Mouse (Mus musculus) layer of hippocampus, postnatal 25 days (tissue): ENCODE measurements around the gene Cuedc2. TPM values are rescaled to one million over a fixed set of nuclear protein-coding genes. Genes with fewer than 3 reads are reported as not detected.

ENCODE experiments used
- DNase-seq, 2 experiments: peaks; one replicate each; pipeline ENCODE4 v3.0.0; 2022; ENCODE audit warnings: mixed read lengths in 2 of 2, low spot score in 1 of 2; ENCODE audit errors: extremely low spot score in 1 of 2
- total RNA-seq, 2 experiments: library from RNA; stranded (reverse); gene quantifications; 2 replicates each; pipeline ENCODE4 v1.2.3; 2021

Cuedc2 gene
- 100 to 1,000 TPM; 164 to 189 TPM for total RNA-seq

DNA sequence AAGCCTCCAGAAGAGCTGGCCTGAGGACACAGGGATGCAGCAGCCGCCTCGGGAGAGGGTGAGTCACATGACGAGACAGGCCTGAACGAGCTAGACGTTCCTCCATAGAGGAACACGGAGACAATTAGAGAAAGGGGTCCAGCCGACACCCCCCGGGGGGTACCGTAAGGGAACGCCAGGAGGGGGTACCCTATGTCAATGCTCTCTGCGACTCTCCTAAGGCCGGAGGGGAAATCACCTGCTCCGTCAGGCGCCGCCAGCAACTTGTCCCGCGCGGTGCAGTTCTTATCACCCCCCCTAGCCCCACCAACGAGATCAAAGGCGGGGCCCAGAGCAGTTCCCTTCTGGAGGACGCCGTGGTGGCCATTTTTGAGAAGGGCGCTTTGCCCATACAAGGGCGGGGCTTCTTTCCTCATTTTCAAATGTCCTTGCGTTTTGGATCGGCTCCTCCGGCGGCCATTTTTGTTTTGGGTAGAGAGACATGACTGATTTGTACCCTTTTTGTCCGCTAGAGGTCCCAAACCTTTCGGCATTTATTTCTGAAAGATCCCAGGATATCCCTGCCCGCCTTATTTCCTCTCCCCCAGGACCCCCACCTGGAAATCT, at the start of gene Cuedc2:
TSS of gene Cuedc2 (minus strand) at position 372 of the 606 bp plus-strand sequence.
- DNase-seq = peak; percentile 97 to 98

DNA sequence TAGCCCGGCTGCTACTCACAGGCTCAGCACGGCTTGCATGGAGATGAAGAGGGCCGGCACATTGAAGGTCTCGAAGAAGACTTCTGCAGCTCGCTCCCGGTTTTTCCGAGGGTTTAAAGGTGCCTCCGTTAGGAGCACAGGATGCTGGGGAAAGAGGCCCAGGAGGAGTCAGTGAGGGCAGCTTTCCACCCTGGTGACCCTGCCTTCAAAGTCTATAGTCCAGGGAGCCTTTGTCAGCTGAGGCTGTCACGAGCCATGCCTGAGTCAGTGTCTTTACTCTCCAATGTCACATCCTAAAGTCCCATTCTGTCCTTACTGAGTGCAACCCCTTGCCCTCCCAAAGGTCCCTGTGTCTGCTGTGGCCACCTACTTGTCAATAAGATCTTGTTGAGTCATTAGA, 43.8 kb upstream of the Cuedc2 start:
- no peak for DNase-seq

DNA sequence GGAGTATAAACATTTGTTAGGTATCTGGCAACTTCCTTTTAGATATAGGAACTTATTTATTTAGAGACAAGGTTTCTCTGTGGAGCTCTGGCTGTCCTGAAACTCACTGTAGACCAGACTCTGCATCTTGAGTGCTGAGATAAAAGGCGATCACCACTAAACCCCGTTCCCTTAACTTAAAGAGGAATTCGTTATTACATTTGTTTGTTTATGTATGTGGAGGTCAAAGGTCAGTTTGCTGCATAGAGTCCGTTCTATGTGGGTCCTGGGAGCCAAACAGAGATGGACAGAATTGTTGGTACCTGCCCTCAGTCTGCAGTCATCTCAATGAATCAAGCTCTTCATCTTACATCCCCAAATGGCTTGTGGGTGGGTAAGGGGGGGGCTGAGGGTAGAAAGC, 37.4 kb upstream of the Cuedc2 start:
- no peak for DNase-seq

DNA sequence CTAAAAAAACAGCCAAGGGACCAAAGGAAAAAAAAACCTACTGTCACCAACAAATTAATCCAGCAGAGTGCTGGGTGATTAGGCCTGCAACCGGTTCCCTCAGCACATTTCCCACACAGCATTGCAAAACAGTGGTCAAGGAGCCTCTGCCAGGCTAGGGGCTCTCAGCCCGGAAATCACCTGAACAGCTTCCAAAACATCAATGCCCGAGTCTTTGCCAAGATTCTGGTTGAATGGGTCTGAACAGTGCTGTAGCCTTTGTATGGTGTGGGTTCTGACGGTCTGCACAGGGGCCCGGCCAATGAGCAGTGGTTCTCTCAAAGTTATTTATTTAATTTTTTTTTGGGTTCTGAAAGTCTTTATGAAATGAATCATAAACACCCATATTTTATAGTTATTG, 37.0 kb upstream of the Cuedc2 start:
- no peak for DNase-seq

DNA sequence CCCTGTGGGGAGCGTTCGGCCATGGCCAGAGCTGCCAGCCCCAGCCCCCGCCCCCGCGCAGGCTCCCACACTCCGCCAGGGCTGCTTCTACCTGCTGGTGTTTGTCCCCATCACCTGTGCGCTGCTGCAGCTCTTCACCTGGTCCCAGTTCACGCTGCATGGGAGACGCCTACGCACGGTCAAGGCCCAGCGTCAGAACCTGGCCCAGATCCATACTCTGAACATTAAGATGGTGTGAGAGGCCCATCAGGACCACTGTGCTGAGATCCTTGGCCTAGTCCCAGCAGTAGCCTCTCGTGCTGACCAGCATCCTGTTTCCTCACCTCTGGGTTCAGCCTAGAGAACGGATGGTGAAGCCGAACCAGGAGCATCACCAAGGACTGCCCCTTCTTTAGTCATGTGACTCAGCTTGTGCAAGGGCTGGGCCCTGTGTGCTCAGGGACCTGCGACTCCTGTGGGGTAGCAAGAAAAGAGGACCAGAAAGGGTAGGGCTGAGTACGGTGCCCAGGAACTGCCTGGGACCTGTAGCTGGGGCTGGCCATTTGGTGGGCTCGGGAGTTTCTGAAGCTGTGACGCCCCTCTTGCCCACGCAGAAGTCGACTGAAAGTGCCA, 36.1 kb upstream of the Cuedc2 start:
- no peak for DNase-seq

DNA sequence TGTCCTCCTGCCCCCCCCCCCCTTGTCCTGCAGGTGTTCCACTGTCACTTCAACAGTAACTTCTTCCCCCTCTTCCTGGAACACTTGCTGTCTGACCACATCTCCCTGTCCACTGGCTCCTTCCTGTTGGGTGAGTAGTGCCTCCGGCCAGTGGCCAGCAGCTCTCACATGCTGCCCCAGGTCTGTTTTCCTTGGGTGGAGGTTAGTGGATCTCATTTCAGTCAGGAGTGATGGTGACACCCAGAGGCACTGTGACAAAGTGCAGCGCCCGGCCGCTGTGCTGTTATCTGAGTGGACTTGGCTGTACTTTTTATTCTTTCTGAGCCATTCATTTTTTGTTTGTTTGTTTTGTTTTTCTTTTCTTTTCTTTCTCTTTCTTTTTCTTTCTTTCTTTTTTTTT, 30.7 kb upstream of the Cuedc2 start:
- DNase-seq = peak in 1 of 2 experiments; percentile 48

DNA sequence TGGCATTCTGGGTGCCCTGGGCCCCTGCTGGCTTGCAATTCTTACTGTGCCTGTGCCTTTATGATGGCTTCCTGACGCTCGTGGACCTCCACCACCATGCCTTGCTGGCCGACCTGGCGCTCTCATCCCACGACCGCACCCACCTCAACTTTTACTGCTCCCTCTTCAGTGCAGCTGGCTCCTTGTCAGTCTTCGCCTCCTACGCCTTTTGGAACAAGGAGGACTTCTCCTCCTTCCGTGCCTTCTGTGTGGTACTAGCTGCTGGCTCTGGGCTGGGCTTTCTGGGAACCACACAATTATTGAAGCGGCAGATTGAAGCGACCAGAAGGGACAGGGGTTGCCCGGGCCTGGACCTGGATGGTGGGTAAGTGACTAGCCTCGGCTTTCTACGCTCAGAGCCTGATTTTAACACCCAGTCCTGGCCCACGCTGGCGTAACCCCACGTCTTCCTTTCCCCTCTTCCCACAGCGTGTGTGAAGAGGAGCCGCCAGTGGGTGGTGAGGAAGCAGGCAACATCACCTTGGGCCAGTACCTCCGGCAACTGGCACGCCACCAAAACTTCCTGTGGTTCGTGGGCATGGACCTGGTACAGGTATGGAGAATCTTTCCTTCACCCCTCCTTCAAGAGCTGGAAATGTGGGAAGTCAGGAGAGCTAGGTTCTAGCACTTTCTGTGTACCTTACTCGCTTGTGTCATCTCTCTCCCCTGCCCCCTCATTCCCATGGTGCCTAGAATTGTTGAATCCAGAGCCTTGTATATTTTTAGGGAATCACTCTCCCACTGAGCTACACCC, 29.5 kb upstream of the Cuedc2 start:
- peak in 1 of 2 experiments; percentile 20 for DNase-seq

DNA sequence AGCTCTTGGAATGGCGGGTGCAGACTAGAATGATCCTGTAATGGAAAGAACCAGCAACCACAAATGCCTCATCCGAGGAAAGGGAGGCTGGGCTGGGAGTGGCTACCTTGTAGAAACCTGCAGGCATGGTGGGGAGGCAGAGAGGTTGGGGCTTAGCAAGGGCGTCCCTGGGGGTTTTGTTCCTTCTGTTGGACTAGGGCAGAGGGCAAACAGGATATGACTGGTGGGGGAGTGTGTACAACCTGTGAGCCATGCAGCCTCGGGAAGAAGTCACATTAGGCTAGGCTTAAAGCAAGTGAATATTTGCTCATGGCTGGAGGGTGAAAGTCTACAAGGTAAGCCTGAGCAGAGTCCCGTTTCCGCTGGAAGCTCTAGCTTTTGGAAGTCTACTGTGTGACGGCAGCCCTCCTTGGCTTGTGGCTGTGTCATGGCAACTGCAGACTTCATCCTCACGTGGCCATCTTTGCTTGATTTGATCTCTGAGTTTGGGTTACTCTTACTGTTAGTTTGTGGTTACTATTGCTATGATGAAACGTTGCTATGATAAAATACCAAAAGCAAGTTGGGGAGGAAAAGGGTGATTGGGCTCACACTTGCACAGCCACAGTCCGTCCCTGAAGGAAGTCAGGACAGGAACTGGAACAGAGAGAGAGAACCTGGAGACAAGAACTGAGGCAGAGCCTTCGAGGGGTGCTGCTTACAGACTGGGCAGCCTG, 24.9 kb upstream of the Cuedc2 start:
- no peak for DNase-seq

DNA sequence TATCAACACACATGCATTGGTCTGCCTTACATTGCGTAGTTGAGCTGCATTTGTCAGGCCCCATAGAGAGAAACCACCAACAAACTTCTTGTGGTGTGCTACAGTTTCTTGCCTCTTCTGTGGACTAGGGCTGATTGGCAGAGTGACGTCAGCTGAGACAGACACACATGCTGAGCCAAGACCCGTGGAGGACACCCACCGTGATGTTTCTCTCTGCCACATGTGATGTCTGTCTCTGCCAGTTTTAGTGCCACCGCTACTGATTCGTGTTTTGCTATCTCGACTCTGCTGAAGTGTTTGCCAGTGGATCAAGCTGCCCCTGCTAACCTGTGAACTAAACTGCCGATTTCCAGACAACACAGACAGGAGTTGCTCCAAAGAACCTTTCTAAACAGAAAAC, 23.6 kb upstream of the Cuedc2 start:
- DNase-seq = no peak

DNA sequence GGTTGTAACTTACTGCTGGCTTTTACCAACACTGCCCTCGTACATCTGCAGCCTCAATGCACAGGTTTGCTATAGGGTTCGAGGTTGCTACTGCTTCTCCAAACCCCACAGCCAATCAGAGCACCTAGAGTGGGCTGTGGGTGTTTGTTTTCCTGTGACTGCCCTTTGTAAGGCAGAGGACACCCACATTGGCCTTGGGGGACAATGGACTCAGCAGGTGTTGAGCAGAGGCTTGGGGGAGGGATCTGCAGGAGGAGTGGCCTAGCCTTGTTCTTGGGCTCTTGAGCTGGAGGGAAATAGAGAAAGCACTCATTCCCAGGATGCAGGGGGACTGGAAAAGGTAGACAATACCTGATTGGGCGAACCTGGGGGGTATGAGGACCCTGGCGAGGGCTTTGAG, 19.9 kb upstream of the Cuedc2 start:
- no peak for DNase-seq

DNA sequence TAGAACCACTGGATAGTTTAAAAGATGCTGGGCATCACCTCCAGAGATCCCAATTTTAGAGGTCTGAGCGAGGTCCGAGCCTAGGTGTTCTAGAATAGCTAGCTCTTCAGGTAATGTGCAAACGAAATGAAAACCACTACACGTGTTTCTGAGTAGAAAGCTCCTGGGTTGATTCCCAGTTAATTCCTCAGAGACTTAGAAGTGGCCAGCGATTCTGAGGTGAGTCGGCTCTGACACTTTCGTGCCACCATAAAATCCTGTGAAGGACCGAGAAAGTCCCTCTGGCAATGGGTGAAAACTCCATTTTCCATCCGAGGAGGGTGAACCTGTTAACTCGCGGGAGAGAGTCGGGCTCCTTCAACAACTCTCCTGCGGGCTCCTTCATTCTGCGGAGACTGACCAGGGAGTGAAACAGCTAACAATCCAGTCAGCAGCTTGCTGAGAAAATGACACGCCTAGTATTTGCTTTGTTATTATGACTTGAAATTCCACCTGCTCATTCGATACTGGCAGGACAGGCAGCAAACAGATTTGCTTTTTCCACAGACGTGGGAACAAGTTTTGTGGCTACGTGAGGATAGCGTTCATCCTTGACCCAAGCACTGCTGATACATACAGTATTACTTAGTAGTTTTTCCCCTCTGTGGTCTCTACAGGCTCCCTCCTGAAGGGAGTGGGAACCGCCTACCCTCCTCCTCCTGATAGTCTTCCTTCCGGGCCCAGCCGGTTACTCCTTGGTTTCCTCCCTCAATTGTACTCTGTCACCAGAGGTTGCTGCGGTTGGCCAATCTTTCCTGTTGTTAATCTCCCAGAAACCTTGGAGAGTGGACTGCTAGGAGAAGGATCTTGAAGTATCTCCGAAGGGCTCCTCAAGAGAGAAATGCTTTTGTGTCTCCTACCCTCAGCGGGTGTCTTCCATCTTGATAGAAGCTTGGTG, 19.1 kb upstream of the Cuedc2 start:
- DNase-seq = no peak

DNA sequence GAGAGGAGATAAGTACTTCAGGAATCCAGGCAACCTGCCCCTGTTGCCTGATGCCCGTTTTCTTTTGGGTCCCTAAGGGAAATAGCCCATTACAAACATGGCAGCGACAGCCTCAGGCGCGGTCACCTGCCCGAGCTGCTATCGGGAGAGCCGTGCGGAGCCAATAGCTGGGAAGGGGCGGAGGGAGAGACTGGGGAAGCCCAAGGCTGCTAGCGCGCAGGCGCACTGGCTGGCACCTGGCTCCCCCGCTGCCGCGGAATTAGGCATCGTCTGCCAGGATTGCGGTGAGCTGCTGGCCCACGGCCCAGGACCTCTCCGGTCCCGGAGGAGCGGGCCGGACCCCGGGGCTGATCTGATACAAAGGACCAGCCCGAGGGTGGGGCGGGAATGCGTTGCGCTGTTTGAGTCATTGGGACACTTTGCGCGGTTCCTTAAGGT, 18.2 kb upstream of the Cuedc2 start:
- DNase-seq = peak; percentile 83

DNA sequence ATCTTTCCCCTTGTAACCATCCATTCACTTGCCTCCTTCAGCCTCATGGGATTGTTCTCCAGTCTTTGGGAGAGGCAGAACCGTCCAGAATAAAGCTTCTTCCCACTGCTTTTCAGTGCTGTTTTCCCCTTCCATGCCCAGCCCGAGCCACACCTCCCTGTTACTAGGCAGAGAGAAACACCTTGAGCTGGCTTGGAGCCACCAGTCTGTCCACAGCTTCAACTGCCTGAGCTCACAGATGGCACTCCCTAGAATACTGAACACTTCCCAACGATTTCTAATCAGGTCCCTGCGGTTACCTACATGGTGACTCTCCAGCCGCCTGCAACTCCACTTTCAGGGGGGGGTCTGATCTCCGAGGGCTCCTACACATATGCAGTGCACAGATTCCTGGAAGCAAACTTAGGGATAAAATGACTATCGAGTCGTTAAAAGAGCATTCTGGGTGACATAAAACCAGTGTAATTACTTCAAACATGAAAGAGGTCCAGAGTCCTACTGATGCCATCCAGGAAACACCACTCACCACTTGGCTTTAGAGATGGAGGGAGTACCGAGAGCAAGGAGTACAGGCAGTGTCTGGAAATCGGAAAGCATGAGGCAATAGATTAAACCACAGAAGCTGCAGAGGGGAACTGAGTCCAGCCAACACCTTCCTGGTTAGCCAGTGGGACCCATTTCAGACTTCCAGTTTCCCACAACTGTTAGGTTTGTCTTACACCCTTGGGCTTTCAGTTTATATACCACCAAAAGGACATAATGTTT, 11.8 kb upstream of the Cuedc2 start, which contains the start of gene 2310034G01Rik:
TSS of gene 2310034G01Rik (minus strand) at position 135 of the 765 bp plus-strand sequence.
- DNase-seq = no peak

DNA sequence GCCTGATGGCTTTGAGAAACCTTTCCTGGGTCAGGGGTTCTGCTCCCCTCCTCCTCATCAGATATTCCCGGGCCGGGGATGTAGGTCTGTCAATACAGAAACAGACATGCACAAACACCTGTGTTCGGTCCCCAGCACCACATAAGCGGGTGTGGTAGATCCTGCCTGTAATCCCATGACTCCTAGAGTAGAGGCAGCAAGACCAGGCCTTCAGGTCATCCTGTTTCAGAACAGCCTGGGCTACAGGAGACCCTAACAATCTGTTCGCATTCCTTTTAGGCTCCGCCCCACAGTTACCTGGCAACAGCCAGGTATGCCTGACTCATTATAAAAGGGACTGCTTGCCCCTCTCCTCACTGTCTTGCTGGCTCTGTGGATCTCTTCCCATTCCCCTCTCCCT, 11.0 kb upstream of the Cuedc2 start:
- no peak for DNase-seq

DNA sequence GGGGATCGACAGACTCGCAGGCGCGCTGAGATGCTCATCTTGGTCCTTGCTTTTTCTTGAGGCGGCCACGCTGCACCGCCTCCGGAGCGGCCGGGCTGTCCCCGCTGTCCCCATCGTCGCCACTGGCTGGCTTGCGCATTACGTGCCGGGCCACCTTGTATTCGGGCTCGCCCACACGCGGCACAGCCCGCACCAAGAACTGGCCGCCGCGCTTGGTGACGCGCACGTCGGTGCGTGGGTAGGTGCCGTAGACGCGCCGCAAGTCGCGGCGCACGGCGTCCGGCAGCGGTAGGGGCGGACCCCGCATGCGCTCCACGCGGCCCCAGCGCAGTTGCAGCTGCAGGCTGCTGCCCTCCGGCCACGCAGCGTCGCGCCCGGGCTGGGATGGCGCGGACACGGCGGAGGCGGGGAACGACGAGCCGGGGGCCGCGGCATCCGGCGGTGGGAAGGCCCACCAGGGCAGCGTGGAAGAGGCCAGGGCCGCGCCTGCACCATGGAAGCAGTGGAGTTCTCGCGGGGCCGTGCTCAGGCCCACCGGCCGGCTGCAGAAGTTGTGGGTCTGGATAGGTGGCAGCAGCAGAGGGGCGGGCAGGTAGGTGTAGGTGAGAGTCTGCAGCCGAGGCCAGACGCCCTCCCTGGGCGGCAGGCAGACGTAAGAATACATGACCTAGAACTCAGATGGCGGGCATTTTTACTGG, 10.4 kb upstream of the Cuedc2 start:
- peak; percentile 77 to 80 for DNase-seq

DNA sequence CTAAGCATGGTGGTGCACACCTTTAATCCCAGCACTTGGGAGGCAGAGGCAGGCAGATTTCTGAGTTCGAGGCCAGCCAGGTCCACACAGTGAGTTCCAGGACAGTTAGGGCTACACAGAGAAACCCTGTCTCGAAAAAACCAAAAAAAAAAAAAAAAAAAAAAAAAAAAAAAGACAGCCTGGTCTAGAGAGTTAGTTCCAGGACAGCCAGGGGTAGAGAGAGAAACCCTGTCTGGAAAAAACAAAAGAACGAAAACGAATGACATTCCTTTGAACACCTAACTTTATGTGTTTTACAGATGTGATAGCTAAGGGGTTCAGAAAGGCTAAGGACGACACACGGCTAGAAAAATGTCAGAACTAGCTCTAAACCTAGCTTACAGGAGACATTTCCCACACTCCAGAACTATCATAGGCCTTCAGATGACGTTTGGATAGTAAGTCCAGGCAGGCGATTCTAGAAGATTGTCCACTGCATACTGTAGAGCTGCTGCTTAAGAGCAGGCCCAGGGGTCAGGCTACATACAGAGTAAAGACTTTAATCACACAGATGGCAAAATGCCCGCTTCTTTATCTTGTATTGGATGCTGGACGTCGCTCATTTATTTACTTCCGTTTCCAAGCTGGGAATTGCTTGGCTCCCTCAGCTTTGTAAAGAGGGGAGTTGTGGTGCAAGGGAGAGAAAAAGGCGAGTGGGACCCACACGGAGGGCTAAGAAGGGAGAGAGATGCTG, 9.6 kb upstream of the Cuedc2 start:
- no peak for DNase-seq

DNA sequence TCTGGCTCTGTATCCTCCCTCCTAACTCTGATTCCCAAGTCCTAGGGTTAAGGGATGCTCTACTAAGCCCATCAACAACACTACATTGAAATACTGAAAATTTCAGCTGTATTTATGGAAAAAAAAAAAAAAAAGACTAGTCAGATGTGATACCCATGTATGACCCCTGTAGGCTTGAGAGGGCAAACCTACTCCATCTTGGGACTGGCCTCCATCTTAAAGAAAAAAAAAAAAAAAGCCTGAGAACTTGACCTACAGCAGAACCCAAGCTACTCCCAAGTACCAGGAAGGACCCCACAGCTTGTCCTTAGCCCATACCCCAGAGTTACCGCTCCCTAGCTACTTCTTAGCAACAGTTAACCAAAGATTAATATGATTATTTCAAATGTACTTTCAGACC, 8.6 kb upstream of the Cuedc2 start:
- DNase-seq = no peak
